25 mouse cellular contexts compared by ENCODE assay signal in the genomic region with DNA sequence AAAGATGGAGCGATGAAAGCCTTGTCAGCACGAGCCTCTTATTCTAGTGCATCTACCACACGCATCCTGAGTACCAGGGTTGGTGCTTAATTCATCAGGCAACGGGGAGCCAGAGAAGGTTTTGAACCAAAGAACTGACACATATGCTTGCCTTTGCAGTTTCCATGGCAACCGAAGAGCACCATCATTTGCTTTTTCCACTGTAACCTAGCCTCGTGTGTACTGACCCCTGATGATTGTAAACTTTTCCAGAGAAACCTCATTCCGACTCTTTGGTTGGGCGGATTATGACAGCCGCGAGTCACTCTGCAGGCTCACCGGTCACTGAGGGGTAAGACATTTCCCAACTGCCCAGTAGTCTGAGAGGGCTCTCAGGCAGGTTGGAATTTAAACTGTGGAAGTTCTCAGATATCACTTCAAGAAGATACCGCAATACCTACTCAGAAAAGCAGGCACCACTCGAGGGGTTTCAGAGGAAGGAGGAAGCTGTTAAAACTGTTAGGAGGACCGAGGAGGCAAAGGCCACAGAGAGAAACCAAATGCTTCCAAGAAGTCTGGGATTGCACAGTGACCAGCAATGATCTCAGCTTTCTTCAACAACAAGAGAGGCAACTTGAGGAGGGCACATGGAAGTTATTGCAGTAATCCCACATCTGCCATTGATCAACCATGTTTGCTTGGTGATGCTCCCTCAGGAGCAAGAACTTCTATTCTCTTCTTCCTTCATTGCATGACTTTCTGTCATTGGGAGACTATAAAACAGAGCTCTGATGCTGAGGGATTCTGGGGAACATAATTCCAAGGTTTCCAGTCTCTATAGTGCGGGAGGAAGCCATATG.
DNase-seq lines count a peak whose midpoint lies in the region; ATAC-seq and TF ChIP-seq lines count a peak whose summit lies in the region.
"Had no signal": no experiment of that assay in that cellular context is flagged by ENCODE, and none has a peak within 500 bp of the region (broad histone marks: within the 10 kb centered on the region; RNA-seq: fewer than 3 reads in every experiment).

No protein-coding gene starts in this region.

- H3K4me3 ChIP-seq in kidney, postnatal 0 days (replicated peaks; ENCODE audit: low read depth, low read length): no peak overlapping the region
- H3K4me3 ChIP-seq in midbrain, postnatal 0 days (ENCODE audit: low read depth, low read length): no peak overlapping the region
- no peak overlapping the region for H3K4me3 ChIP-seq in midbrain, embryonic 15.5 days
- H3K4me3 ChIP-seq in embryonic facial prominence, embryonic 11.5 days (ENCODE audit: low read depth, low read length): no peak overlapping the region
- H3K4me3 ChIP-seq: forebrain, embryonic 13.5 days; hindbrain, embryonic 12.5 days; intestine, embryonic 15.5 days; neural tube, embryonic 13.5 days had no signal

- TF ChIP-seq CTCF in kidney, postnatal 0 days (IDR thresholded peaks at IDR 0.05; ENCODE audit: low read depth): no peak
- no peak for TF ChIP-seq CTCF in midbrain, postnatal 0 days (IDR thresholded peaks at IDR 0.05)

- WGBS in kidney, postnatal 0 days: 53% methylated on average over 15 of the region's 15 CpGs
- 67% methylated on average over 15 of the region's 15 CpGs for WGBS in midbrain, postnatal 0 days
- WGBS in midbrain, embryonic 15.5 days: 66% methylated on average over 15 of the region's 15 CpGs
- WGBS in embryonic facial prominence, embryonic 11.5 days: 65% methylated on average over 15 of the region's 15 CpGs

- no peak for ATAC-seq in kidney, postnatal 0 days (replicated peaks; ENCODE audit: low FRiP score, low read depth)
- ATAC-seq in midbrain, postnatal 0 days (ENCODE audit: low FRiP score): no peak
- no peak; the same call in 1 of the 2 replicates for ATAC-seq in midbrain, embryonic 15.5 days (replicated peaks)
- no peak for ATAC-seq in embryonic facial prominence, embryonic 11.5 days (replicated peaks; ENCODE audit: insufficient number of reproducible peaks, low FRiP score, low TSS enrichment, low read depth)
- ATAC-seq: forebrain, embryonic 13.5 days; hindbrain, postnatal 0 days; intestine, embryonic 15.5 days; midbrain, embryonic 16.5 days had no signal

- H3K4me1 ChIP-seq in kidney, postnatal 0 days (replicated peaks; ENCODE audit: insufficient read depth, low read length): no peaks in the 10 kb centered on the region
- peaks cover 22% of the 10 kb centered on the region; the same call in 1 of the 2 replicates for H3K4me1 ChIP-seq in midbrain, postnatal 0 days (ENCODE audit: insufficient read depth, low read length)
- H3K4me1 ChIP-seq in midbrain, embryonic 15.5 days: peaks cover 21% of the 10 kb centered on the region
- no peaks in the 10 kb centered on the region for H3K4me1 ChIP-seq in embryonic facial prominence, embryonic 11.5 days (ENCODE audit: control insufficient read depth, insufficient read depth, low read length)
- H3K4me1 ChIP-seq: intestine, embryonic 15.5 days had no signal

- H3K27ac ChIP-seq in kidney, postnatal 0 days: no peak overlapping the region
- no peak overlapping the region for H3K27ac ChIP-seq in midbrain, postnatal 0 days (ENCODE audit: low read depth, low read length)
- no peak overlapping the region for H3K27ac ChIP-seq in midbrain, embryonic 15.5 days
- H3K27ac ChIP-seq in embryonic facial prominence, embryonic 11.5 days (replicated peaks; ENCODE audit: low read depth, low read length): no peak overlapping the region
- H3K27ac ChIP-seq: forebrain, embryonic 13.5 days; hindbrain, embryonic 12.5 days; hindbrain, postnatal 0 days; intestine, embryonic 15.5 days; neural tube, embryonic 13.5 days had no signal

- H3K27me3 ChIP-seq in kidney, postnatal 0 days (ENCODE audit: insufficient read depth, low read length): no peaks in the 10 kb centered on the region
- H3K27me3 ChIP-seq in midbrain, postnatal 0 days (ENCODE audit: insufficient read depth, low read length): no peaks in the 10 kb centered on the region
- no peaks in the 10 kb centered on the region for H3K27me3 ChIP-seq in midbrain, embryonic 15.5 days (replicated peaks)
- H3K27me3 ChIP-seq in embryonic facial prominence, embryonic 11.5 days (ENCODE audit: control insufficient read depth, insufficient read depth, low read length): no peaks in the 10 kb centered on the region
- H3K27me3 ChIP-seq: forebrain, embryonic 13.5 days; hindbrain, embryonic 12.5 days; intestine, embryonic 15.5 days; neural tube, embryonic 13.5 days had no signal

- H3K9ac ChIP-seq in kidney, postnatal 0 days (ENCODE audit: low read depth, low read length): no peak overlapping the region
- no peak overlapping the region for H3K9ac ChIP-seq in midbrain, postnatal 0 days (replicated peaks; ENCODE audit: low read length, poor library complexity, severe bottlenecking)
- no peak overlapping the region for H3K9ac ChIP-seq in midbrain, embryonic 15.5 days
- no peak overlapping the region for H3K9ac ChIP-seq in embryonic facial prominence, embryonic 11.5 days (replicated peaks; ENCODE audit: low read length)
- H3K9ac ChIP-seq: forebrain, embryonic 13.5 days; hindbrain, embryonic 12.5 days; intestine, embryonic 15.5 days; neural tube, embryonic 13.5 days had no signal

- no peak overlapping the region for H3K4me2 ChIP-seq in kidney, postnatal 0 days (ENCODE audit: low read length)
- no peak overlapping the region for H3K4me2 ChIP-seq in midbrain, postnatal 0 days (ENCODE audit: low read depth, low read length, poor library complexity, severe bottlenecking)
- H3K4me2 ChIP-seq in midbrain, embryonic 15.5 days: no peak overlapping the region
- no peak overlapping the region for H3K4me2 ChIP-seq in embryonic facial prominence, embryonic 11.5 days (ENCODE audit: low read depth, low read length)
- H3K4me2 ChIP-seq: forebrain, embryonic 13.5 days; heart, embryonic 11.5 days; hindbrain, embryonic 12.5 days; intestine, embryonic 15.5 days; neural tube, embryonic 13.5 days had no signal

- no peaks in the 10 kb centered on the region for H3K36me3 ChIP-seq in kidney, postnatal 0 days (ENCODE audit: insufficient read depth, low read length)
- no peaks in the 10 kb centered on the region for H3K36me3 ChIP-seq in midbrain, postnatal 0 days (ENCODE audit: insufficient read depth, low read length)
- no peaks in the 10 kb centered on the region for H3K36me3 ChIP-seq in midbrain, embryonic 15.5 days (replicated peaks)
- H3K36me3 ChIP-seq in embryonic facial prominence, embryonic 11.5 days (replicated peaks; ENCODE audit: control insufficient read depth, insufficient read depth, low read depth, low read length): no peaks in the 10 kb centered on the region
- H3K36me3 ChIP-seq: hindbrain, embryonic 12.5 days; intestine, embryonic 15.5 days; neural tube, embryonic 13.5 days had no signal

- no peaks in the 10 kb centered on the region for H3K9me3 ChIP-seq in kidney, postnatal 0 days (replicated peaks; ENCODE audit: low read length)
- no peaks in the 10 kb centered on the region for H3K9me3 ChIP-seq in midbrain, postnatal 0 days (ENCODE audit: low read length)
- H3K9me3 ChIP-seq in midbrain, embryonic 15.5 days: no peaks in the 10 kb centered on the region
- no peaks in the 10 kb centered on the region for H3K9me3 ChIP-seq in embryonic facial prominence, embryonic 11.5 days (replicated peaks; ENCODE audit: control insufficient read depth, low read length)
- H3K9me3 ChIP-seq: forebrain, embryonic 13.5 days; hindbrain, embryonic 12.5 days; intestine, embryonic 15.5 days; neural tube, embryonic 13.5 days had no signal

- DNase-seq in kidney, postnatal 0 days (ENCODE audit: low spot score): peak; percentile 66
- no peak for DNase-seq in kidney, adult 8-10 months
- DNase-seq in midbrain, postnatal 0 days (ENCODE audit: low spot score): peak; percentile 27
- DNase-seq in embryonic facial prominence, embryonic 11.5 days (ENCODE audit: low spot score): peak; percentile 71
- DNase-seq in right cerebral cortex, adult 2 months (ENCODE audit: low spot score in 2 of 2): no peak
- DNase-seq: adrenal gland, adult 8-10 months; B cell, adult 2 months; cerebellum, adult 8-10 months; cerebellum, postnatal 36 days; embryo, embryonic 11 days; gastrocnemius, postnatal 14 days; heart, postnatal 36 days; kidney, adult 9 months; kidney, postnatal 4 days; layer of hippocampus, postnatal 36 days; left cerebral cortex, postnatal 4 days; lung, postnatal 36 days had no signal

Comparison
In these comparisons a context has a peak if more than half of its experiments do, and no peak if none do; other contexts are left out.
1. DNase-seq: peak in kidney, postnatal 0 days (single experiment), midbrain, postnatal 0 days (single experiment) and embryonic facial prominence, embryonic 11.5 days (single experiment); none in kidney, adult 8-10 months (0 of 2) and right cerebral cortex, adult 2 months (0 of 2).